Mouse (Mus musculus) monocyte, adult 5-6 weeks (primary cell): ENCODE measurements around the gene Odf3. TPM values are rescaled to one million over a fixed set of nuclear protein-coding genes. Genes with fewer than 3 reads are reported as not detected.

Experiments used
- ATAC-seq: fragments of 153-309, 156-312 bp; replicated peaks from 2 replicates; pipeline ENCODE4 v1.8.0; 2017; ENCODE audit warnings: mild to moderate bottlenecking; ENCODE audit not compliant: low TSS enrichment, insufficient number of reproducible peaks, severe bottlenecking, poor library complexity, low FRiP score
- total RNA-seq: library from RNA; stranded (forward); fragments of 200-1000, 200-491, 200-594 nt; gene quantifications from 3 replicates; pipeline ENCODE4 v1.2.3, GENCODE M21; 2017

Gene Odf3
- total RNA-seq = not detected in 3 replicates

GRCm38 (mm10) chr7:140847755-140848580, at the start of gene Odf3:
Gene Odf3, plus strand, starts transcription at chr7:140847805.
- ATAC-seq = no peak

- no peak for ATAC-seq
These were observed 49.4 kb upstream of the Odf3 start for GRCm38 (mm10) chr7:140798212-140798611.

- ATAC-seq = no peak
These were observed 45.0 kb upstream of the Odf3 start for GRCm38 (mm10) chr7:140802629-140803028.

GRCm38 (mm10) chr7:140805704-140806103, 41.9 kb upstream of the Odf3 start:
- peak; percentile 47; the same call in 1 of the 2 replicates for ATAC-seq

GRCm38 (mm10) chr7:140810496-140810895, 37.1 kb upstream of the Odf3 start:
- no peak for ATAC-seq

GRCm38 (mm10) chr7:140811714-140812113, 35.9 kb upstream of the Odf3 start:
- ATAC-seq = no peak

GRCm38 (mm10) chr7:140812850-140813249, 34.8 kb upstream of the Odf3 start:
- no peak for ATAC-seq

- ATAC-seq = no peak
These were observed 27.4 kb upstream of the Odf3 start for GRCm38 (mm10) chr7:140820173-140820572.

GRCm38 (mm10) chr7:140821305-140821652, 26.3 kb upstream of the Odf3 start:
- no peak for ATAC-seq

- ATAC-seq = 0 out of 2 replicates have a peak, but pooled peaks have one; percentile 31
These were observed 25.8 kb upstream of the Odf3 start, which contains the start of gene Zfp941 for GRCm38 (mm10) chr7:140821653-140822329. Gene Zfp941, minus strand, starts transcription at chr7:140822178.

- no peak for ATAC-seq
These were observed 24.9 kb upstream of the Odf3 start for GRCm38 (mm10) chr7:140822731-140823130.

GRCm38 (mm10) chr7:140828171-140828881, 19.3 kb upstream of the Odf3 start:
- ATAC-seq = peak; percentile 27; the same call in 1 of the 2 replicates

GRCm38 (mm10) chr7:140831447-140831846, 16.2 kb upstream of the Odf3 start:
- ATAC-seq = no peak

- ATAC-seq = no peak
These were observed 14.3 kb upstream of the Odf3 start for GRCm38 (mm10) chr7:140833341-140833740.

- no peak for ATAC-seq
These were observed 12.4 kb upstream of the Odf3 start, which contains the start of gene Urah for GRCm38 (mm10) chr7:140834968-140835757. Gene Urah, plus strand, starts transcription at chr7:140835018.

- no peak for ATAC-seq
These were observed 11.9 kb upstream of the Odf3 start for GRCm38 (mm10) chr7:140835758-140836087.

GRCm38 (mm10) chr7:140836243-140837115, 11.1 kb upstream of the Odf3 start:
- no peak for ATAC-seq

GRCm38 (mm10) chr7:140839556-140839955, 8.0 kb upstream of the Odf3 start:
- no peak for ATAC-seq
